Mouse (Mus musculus) olfactory bulb, adult 2 months (tissue): ENCODE results near the gene Hic2.

Experiments used
- CTCF ChIP-seq: fragments of 200-500 bp; IDR thresholded peaks from 2 replicates; pipeline ENCODE4 v1.5.1; 2012; ENCODE audit warnings: low read depth, mild to moderate bottlenecking, low read length, moderate library complexity; ENCODE audit not compliant: insufficient read depth
- POLR2A ChIP-seq: fragments of 200-500 bp; IDR thresholded peaks from 2 replicates; pipeline ENCODE4 v1.6.1; 2012; ENCODE audit warnings: mild to moderate bottlenecking, low read depth, low read length, moderate library complexity; ENCODE audit not compliant: insufficient read depth

GRCm38 (mm10) chr16:17252841-17253240, 19.5 kb downstream of the Hic2 start:
- no peak for TF ChIP-seq CTCF
- no peak for TF ChIP-seq POLR2A
